Mouse (Mus musculus): ENCODE results near the gene Kif5c. TPM values are rescaled to one million over a fixed set of nuclear protein-coding genes. Genes with fewer than 3 reads are reported as not detected.

Gene Kif5c
- polyA plus RNA-seq, 1 experiment from 2014 or later, result 36.3 TPM

DNA sequence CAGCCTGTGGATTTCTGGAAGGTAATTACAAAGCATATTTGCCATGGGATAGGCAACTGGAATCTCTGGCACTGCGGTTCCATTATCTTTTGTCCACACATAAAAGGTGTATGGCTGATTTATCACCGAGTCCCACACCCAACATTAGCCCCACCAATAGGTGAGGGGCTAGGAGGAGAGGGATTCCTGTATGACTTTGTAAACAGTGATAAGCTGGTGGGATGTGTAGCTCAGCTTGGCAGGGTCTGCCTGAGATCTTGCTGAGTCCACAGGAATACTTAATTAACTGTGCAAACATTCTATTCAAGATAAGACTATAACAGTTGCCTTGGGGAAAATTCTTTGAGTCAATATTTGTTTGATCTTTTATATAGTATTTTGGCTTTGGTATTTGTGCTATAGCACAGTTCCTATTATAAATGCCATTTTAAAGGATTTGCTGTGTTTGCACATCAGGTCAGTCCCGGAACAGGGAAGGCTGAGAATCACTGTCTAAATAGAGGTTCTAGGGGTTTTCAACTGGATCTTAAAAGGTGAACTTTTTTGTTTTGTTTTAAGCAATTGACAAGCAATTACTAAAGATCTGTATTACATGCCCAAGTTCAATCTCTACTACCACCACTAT, 196.7 kb downstream of the Kif5c start:
- Histone ChIP-seq H3K36me3 (replicated peaks; ENCODE audit: control insufficient read depth, insufficient read depth, low read depth, low read length) (no peaks in the 10 kb centered on the region), H3K4me3 (ENCODE audit: low read depth, low read length) (no peak overlapping the region), H3K27me3 (ENCODE audit: control insufficient read depth, insufficient read depth, low read length) (no peaks in the 10 kb centered on the region), H3K9ac (replicated peaks; ENCODE audit: low read length) (no peak overlapping the region), H3K9me3 (replicated peaks; ENCODE audit: control insufficient read depth, low read length) (no peaks in the 10 kb centered on the region), H3K4me2 (ENCODE audit: low read depth, low read length) (no peak overlapping the region), H3K4me1 (ENCODE audit: control insufficient read depth, insufficient read depth, low read length) (no peaks in the 10 kb centered on the region), H3K27ac (replicated peaks; ENCODE audit: low read depth, low read length) (no peak overlapping the region)
- ATAC-seq (replicated peaks; ENCODE audit: insufficient number of reproducible peaks, low FRiP score, low TSS enrichment, low read depth) (no peak), DNase-seq (ENCODE audit: low spot score) (no peak)
- WGBS, result 86% methylated on average over 3 of the region's 3 CpGs

DNA sequence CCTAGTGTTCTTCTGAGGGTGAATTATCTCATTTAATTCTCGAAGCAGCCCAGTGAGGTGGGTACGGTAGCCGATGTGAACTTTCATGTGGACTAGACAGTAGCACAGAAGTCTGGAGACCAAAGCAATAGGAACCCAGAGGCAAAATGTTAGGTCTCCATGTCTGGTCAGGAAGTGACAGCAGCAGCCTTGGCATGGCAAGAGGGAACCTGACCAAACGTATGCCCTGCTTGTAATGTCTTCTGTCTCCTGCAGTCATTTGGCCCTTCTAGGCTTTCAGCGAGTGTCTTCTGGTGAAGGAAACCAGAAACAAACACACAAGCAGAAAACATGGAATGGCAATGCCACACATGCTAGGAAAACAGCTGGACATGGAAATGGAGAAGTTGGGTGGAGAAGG, 197.5 kb downstream of the Kif5c start:
- 92% methylated on average over 5 of the region's 5 CpGs for WGBS
- Histone ChIP-seq H3K36me3 (replicated peaks; ENCODE audit: control insufficient read depth, insufficient read depth, low read depth, low read length) (no peaks in the 10 kb centered on the region), H3K27me3 (ENCODE audit: control insufficient read depth, insufficient read depth, low read length) (no peaks in the 10 kb centered on the region), H3K4me3 (ENCODE audit: low read depth, low read length) (no peak overlapping the region), H3K4me2 (ENCODE audit: low read depth, low read length) (no peak overlapping the region), H3K9ac (replicated peaks; ENCODE audit: low read length) (no peak overlapping the region), H3K9me3 (replicated peaks; ENCODE audit: control insufficient read depth, low read length) (no peaks in the 10 kb centered on the region), H3K4me1 (ENCODE audit: control insufficient read depth, insufficient read depth, low read length) (no peaks in the 10 kb centered on the region), H3K27ac (replicated peaks; ENCODE audit: low read depth, low read length) (no peak overlapping the region)
- ATAC-seq (replicated peaks; ENCODE audit: insufficient number of reproducible peaks, low FRiP score, low TSS enrichment, low read depth) (no peak), DNase-seq (ENCODE audit: low spot score) (no peak)

DNA sequence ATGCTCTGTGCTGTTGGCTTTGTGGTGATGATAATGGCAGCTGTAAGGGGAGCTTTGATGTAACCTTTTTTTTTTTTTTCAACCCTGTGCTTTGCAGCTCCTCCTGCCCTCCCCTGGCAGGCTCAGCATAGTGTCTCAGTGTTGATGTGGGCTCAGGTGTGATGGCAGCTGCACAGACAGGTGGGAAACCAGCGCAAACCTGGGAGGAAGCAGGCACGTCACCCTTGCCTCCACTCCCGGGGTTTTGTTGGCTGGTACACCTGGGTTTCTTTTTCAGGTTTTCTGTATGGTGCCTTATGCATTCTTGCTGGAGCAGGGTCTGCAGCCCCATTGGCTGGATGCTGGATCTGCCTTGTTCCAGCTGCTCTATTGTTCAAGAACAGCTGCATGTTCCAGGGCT, 198.1 kb downstream of the Kif5c start:
- Histone ChIP-seq H3K4me3 (ENCODE audit: low read depth, low read length) (no peak overlapping the region), H3K4me2 (ENCODE audit: low read depth, low read length) (no peak overlapping the region), H3K27me3 (ENCODE audit: control insufficient read depth, insufficient read depth, low read length) (no peaks in the 10 kb centered on the region), H3K9me3 (replicated peaks; ENCODE audit: control insufficient read depth, low read length) (no peaks in the 10 kb centered on the region), H3K9ac (replicated peaks; ENCODE audit: low read length) (no peak overlapping the region), H3K4me1 (ENCODE audit: control insufficient read depth, insufficient read depth, low read length) (no peaks in the 10 kb centered on the region), H3K36me3 (replicated peaks; ENCODE audit: control insufficient read depth, insufficient read depth, low read depth, low read length) (no peaks in the 10 kb centered on the region), H3K27ac (replicated peaks; ENCODE audit: low read depth, low read length) (no peak overlapping the region)
- 84% methylated on average over 3 of the region's 3 CpGs for WGBS
- ATAC-seq (replicated peaks; ENCODE audit: insufficient number of reproducible peaks, low FRiP score, low TSS enrichment, low read depth) (no peak), DNase-seq (ENCODE audit: low spot score) (no peak)

DNA sequence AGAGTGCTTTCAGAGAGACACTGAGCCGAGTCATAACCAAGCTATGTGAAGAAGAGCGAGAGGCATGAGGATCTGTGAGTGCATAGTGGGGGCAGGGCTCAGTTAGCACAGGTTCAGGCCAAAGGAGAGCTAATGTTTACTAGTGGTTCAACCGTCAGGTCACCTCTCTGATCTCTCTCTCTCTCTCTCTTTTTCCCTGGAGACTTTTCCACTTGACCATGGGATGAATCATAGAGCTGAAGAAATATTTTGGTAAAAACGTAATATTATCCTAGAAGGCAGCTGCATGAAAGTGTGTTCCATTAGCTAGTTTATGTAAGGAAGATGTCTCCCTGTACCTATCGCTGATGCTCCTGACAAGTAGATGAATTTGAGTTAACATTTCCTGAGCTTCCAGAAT, 199.0 kb downstream of the Kif5c start:
- ATAC-seq (replicated peaks; ENCODE audit: insufficient number of reproducible peaks, low FRiP score, low TSS enrichment, low read depth) (no peak), DNase-seq (ENCODE audit: low spot score) (no peak)
- Histone ChIP-seq H3K4me2 (ENCODE audit: low read depth, low read length) (no peak overlapping the region), H3K4me3 (ENCODE audit: low read depth, low read length) (no peak overlapping the region), H3K27me3 (ENCODE audit: control insufficient read depth, insufficient read depth, low read length) (no peaks in the 10 kb centered on the region), H3K36me3 (replicated peaks; ENCODE audit: control insufficient read depth, insufficient read depth, low read depth, low read length) (no peaks in the 10 kb centered on the region), H3K9ac (replicated peaks; ENCODE audit: low read length) (no peak overlapping the region), H3K27ac (replicated peaks; ENCODE audit: low read depth, low read length) (no peak overlapping the region), H3K4me1 (ENCODE audit: control insufficient read depth, insufficient read depth, low read length) (no peaks in the 10 kb centered on the region), H3K9me3 (replicated peaks; ENCODE audit: control insufficient read depth, low read length) (no peaks in the 10 kb centered on the region)
- WGBS, result 81% methylated on average over 5 of the region's 5 CpGs

DNA sequence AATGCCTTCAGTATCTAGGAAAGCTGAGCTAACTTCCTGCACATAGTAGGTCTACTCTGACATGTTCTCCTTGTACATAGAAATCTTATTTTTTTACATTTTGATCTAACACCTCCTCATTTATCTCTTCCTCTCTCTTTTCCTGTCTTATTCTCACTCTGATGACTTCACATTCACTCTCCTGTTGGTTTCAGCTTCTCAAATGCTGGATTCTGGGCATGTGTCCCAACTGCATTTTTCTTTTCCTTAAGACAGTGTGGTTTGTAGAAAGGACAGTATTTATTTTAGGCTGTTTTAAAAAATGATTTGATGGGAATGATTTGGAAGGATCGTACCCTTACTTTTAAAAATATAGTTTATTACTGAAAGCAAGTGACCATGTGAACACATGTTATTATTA, 203.2 kb downstream of the Kif5c start:
- no peaks in the 10 kb centered on the region for H3K36me3 ChIP-seq (replicated peaks; ENCODE audit: control insufficient read depth, insufficient read depth, low read depth, low read length)
- no peaks in the 10 kb centered on the region for H3K9me3 ChIP-seq (replicated peaks; ENCODE audit: control insufficient read depth, low read length)
- H3K27me3 ChIP-seq (ENCODE audit: control insufficient read depth, insufficient read depth, low read length), result no peaks in the 10 kb centered on the region
- ATAC-seq (replicated peaks; ENCODE audit: insufficient number of reproducible peaks, low FRiP score, low TSS enrichment, low read depth), result no peak
- 91% methylated on average over 1 of the region's 1 CpGs for WGBS
- H3K4me2 ChIP-seq (ENCODE audit: low read depth, low read length), result no peak overlapping the region
- no peak for DNase-seq (ENCODE audit: low spot score)
- no peak overlapping the region for H3K4me3 ChIP-seq (ENCODE audit: low read depth, low read length)
- no peak overlapping the region for H3K27ac ChIP-seq (replicated peaks; ENCODE audit: low read depth, low read length)
- H3K4me1 ChIP-seq (ENCODE audit: control insufficient read depth, insufficient read depth, low read length), result no peaks in the 10 kb centered on the region
- H3K9ac ChIP-seq (replicated peaks; ENCODE audit: low read length), result no peak overlapping the region

Other genes with a start within 250 kb of the Kif5c start
- gene Epc2, start 167.8 kb upstream of the Kif5c start, polyA plus RNA-seq (2014; fragmentation: Nextera tagmentation; extraction: Ambion mirVana), result 14.1 and 14.9 TPM in 2 replicates
- 4.0 and 4.2 TPM in 2 replicates for gene Lypd6b, start 168.4 kb downstream of the Kif5c start, polyA plus RNA-seq (2014; fragmentation: Nextera tagmentation; extraction: Ambion mirVana)

Measured in embryonic facial prominence, embryonic 11.5 days (tissue).